Mouse (Mus musculus) liver, embryonic 14.5 days (tissue): ENCODE measurements around the gene Anxa3.

Experiments used
- CTCF ChIP-seq: IDR thresholded peaks from 2 replicates; pipeline ENCODE4 v1.5.1; 2016; ENCODE audit warnings: antibody characterized with exemption, low read depth, control low read depth
- EP300 ChIP-seq: IDR thresholded peaks from 2 replicates; pipeline ENCODE4 v1.6.1; 2016; ENCODE audit warnings: antibody characterized with exemption, low read depth

GRCm38 (mm10) chr5:96795752-96796151, 2.6 kb downstream of the Anxa3 start:
- TF ChIP-seq CTCF (no peak), EP300 (no peak)
